Mouse (Mus musculus) heart, adult 2 months (tissue): ENCODE measurements at regions not wholly inside any gene's neighbourhood (a gene's known extent, or its start where the extent isn't known, plus 50 kb on each side); places are given as distances from the start of the nearest gene placed in this dataset.

Experiments used
- DNase-seq, 2 experiments: peaks; one replicate each; pipeline ENCODE4 v3.0.0; 2021
- H3K27ac ChIP-seq: fragments of 200-600 bp; 2 replicates; pipeline ENCODE4 v1.8.1; 2022
- H3K27me3 ChIP-seq: fragments of 200-500 bp; 2 replicates; pipeline ENCODE4 v1.6.1; 2012; ENCODE audit warnings: mild to moderate bottlenecking, low read length, inconsistent platforms, mixed read lengths; ENCODE audit not compliant: control insufficient read depth, insufficient read depth
- H3K36me3 ChIP-seq: fragments of 200-500 bp; 2 replicates; pipeline ENCODE4 v1.6.1; 2012; ENCODE audit warnings: low read length, inconsistent platforms; ENCODE audit not compliant: control insufficient read depth, insufficient read depth
- H3K4me1 ChIP-seq: fragments of 200-500 bp; 2 replicates; pipeline ENCODE4 v1.6.1; 2011; ENCODE audit warnings: low read length; ENCODE audit not compliant: control insufficient read depth, insufficient read depth
- H3K4me3 ChIP-seq: fragments of 200-600 bp; 2 replicates; pipeline ENCODE4 v1.8.1; 2022
- H3K79me2 ChIP-seq: fragments of 200-500 bp; replicated peaks from 2 replicates; pipeline ENCODE4 v1.6.1; 2012; ENCODE audit warnings: mild to moderate bottlenecking, inconsistent platforms, low read length, moderate library complexity, mixed read lengths; ENCODE audit not compliant: control insufficient read depth, insufficient read depth
- H3K9ac ChIP-seq: fragments of 200-500 bp; 2 replicates; pipeline ENCODE4 v1.6.1; 2012; ENCODE audit warnings: low read depth, mild to moderate bottlenecking, control low read depth, inconsistent platforms, low read length, mixed read lengths
- CTCF ChIP-seq: fragments of 200-600 bp; IDR thresholded peaks from 2 replicates; pipeline ENCODE4 v1.8.1; 2022; ENCODE audit warnings: antibody characterized with exemption, mild to moderate bottlenecking, moderate library complexity
- EP300 ChIP-seq: fragments of 200-500 bp; IDR thresholded peaks from 2 replicates; pipeline ENCODE4 v1.6.1; 2011; ENCODE audit warnings: low read depth, low read length, control low read depth; ENCODE audit not compliant: insufficient read depth
- POLR2A ChIP-seq: fragments of 200-500 bp; IDR thresholded peaks from 2 replicates; pipeline ENCODE4 v1.6.1; 2011; ENCODE audit warnings: mild to moderate bottlenecking, low read depth, low read length, control low read depth; ENCODE audit not compliant: insufficient read depth
- WGBS: fragments of 180-500 bp; shearing (Covaris S2); methylation state at CpG from one replicate; pipeline ENCODE4 v1.1.7; 2018; 5-methylcytosine and 5-hydroxymethylcytosine counted together
- intact Hi-C: fragments of 180-260 bp; cut with DNase I; formaldehyde crosslinking; loops from one replicate; pipeline ENCODE4 v1.15.1; 2025

GRCm38 (mm10) chr9:94425804-94426203 is 112.1 kb downstream of the 1190002N15Rik start:
- no peak for TF ChIP-seq CTCF
- TF ChIP-seq POLR2A = no peak
- no peak for TF ChIP-seq EP300
- H3K4me1 ChIP-seq = no peaks in the 10 kb centered on the region
- no peaks in the 10 kb centered on the region for H3K36me3 ChIP-seq
- intact Hi-C loops = no loop called here
- H3K27me3 ChIP-seq = no peaks in the 10 kb centered on the region
- 26% methylated on average over 6 of the region's 6 CpGs for WGBS
- no peak overlapping the region for H3K27ac ChIP-seq
- no peak overlapping the region for H3K4me3 ChIP-seq
- no peak overlapping the region for H3K9ac ChIP-seq
- no peaks in the 10 kb centered on the region for H3K79me2 ChIP-seq
- no peak for DNase-seq

GRCm38 (mm10) chr9:94424438-94425135 is 113.3 kb downstream of the 1190002N15Rik start:
- 90% methylated on average over 5 of the region's 5 CpGs for WGBS
- DNase-seq = no peak
- Histone ChIP-seq H3K79me2 (no peaks in the 10 kb centered on the region), H3K27ac (no peak overlapping the region), H3K27me3 (no peaks in the 10 kb centered on the region), H3K4me1 (no peaks in the 10 kb centered on the region), H3K9ac (no peak overlapping the region), H3K36me3 (no peaks in the 10 kb centered on the region), H3K4me3 (no peak overlapping the region)
- TF ChIP-seq POLR2A = no peak
- no peak for TF ChIP-seq CTCF
- no peak for TF ChIP-seq EP300
- intact Hi-C loops = no loop called here

GRCm38 (mm10) chr9:94410546-94410945 is 127.3 kb downstream of the 1190002N15Rik start:
- H3K27ac ChIP-seq = no peak overlapping the region
- H3K27me3 ChIP-seq = no peaks in the 10 kb centered on the region
- no peak overlapping the region for H3K9ac ChIP-seq
- H3K79me2 ChIP-seq = no peaks in the 10 kb centered on the region
- 80% methylated on average over 8 of the region's 8 CpGs for WGBS
- H3K36me3 ChIP-seq = no peaks in the 10 kb centered on the region
- TF ChIP-seq EP300 = no peak
- no peak for TF ChIP-seq POLR2A
- no peak for TF ChIP-seq CTCF
- intact Hi-C loops = no loop called here
- no peak for DNase-seq
- H3K4me1 ChIP-seq = no peaks in the 10 kb centered on the region
- no peak overlapping the region for H3K4me3 ChIP-seq

- WGBS = 37% methylated on average over 3 of the region's 3 CpGs
- Histone ChIP-seq H3K27me3 (no peaks in the 10 kb centered on the region), H3K36me3 (no peaks in the 10 kb centered on the region), H3K4me3 (no peak overlapping the region), H3K9ac (no peak overlapping the region), H3K79me2 (no peaks in the 10 kb centered on the region), H3K4me1 (no peaks in the 10 kb centered on the region), H3K27ac (no peak overlapping the region)
- intact Hi-C loops = no loop called here
- TF ChIP-seq POLR2A = no peak
- no peak for TF ChIP-seq EP300
- TF ChIP-seq CTCF = no peak
- no peak for DNase-seq
Measured at GRCm38 (mm10) chr9:94410042-94410441, 127.8 kb downstream of the 1190002N15Rik start.

- H3K4me3 ChIP-seq = no peak overlapping the region
- H3K4me1 ChIP-seq = no peaks in the 10 kb centered on the region
- no peak overlapping the region for H3K9ac ChIP-seq
- H3K27me3 ChIP-seq = no peaks in the 10 kb centered on the region
- no peaks in the 10 kb centered on the region for H3K36me3 ChIP-seq
- intact Hi-C loops = no loop called here
- WGBS = 40% methylated on average over 7 of the region's 7 CpGs
- H3K27ac ChIP-seq = no peak overlapping the region
- DNase-seq = no peak
- TF ChIP-seq EP300 = no peak
- TF ChIP-seq CTCF = no peak
- no peak for TF ChIP-seq POLR2A
- H3K79me2 ChIP-seq = no peaks in the 10 kb centered on the region
Measured at GRCm38 (mm10) chr9:94408635-94409323, 129.1 kb downstream of the 1190002N15Rik start.

- no peaks in the 10 kb centered on the region for H3K79me2 ChIP-seq
- no peak overlapping the region for H3K9ac ChIP-seq
- H3K27ac ChIP-seq = no peak overlapping the region
- no peaks in the 10 kb centered on the region for H3K36me3 ChIP-seq
- H3K4me3 ChIP-seq = no peak overlapping the region
- H3K4me1 ChIP-seq = no peaks in the 10 kb centered on the region
- no peak for TF ChIP-seq CTCF
- no peak for TF ChIP-seq EP300
- no peak for TF ChIP-seq POLR2A
- no peak for DNase-seq
- WGBS = 91% methylated on average over 10 of the region's 10 CpGs
- no peaks in the 10 kb centered on the region for H3K27me3 ChIP-seq
- intact Hi-C loops = no loop called here
Measured at GRCm38 (mm10) chr9:94407671-94408070, 130.2 kb downstream of the 1190002N15Rik start.
